In genomic region chr2:153131019-153131418, GRCm38 (mm10) we compare ENCODE assay signal across 9 mouse cellular contexts. TPM values are rescaled to one million over a fixed set of nuclear protein-coding genes. Genes with fewer than 3 reads are reported as not detected.
DNase-seq lines count a peak whose midpoint lies in the region; ATAC-seq and TF ChIP-seq lines count a peak whose summit lies in the region.
"Had no signal": no experiment of that assay in that cellular context is flagged by ENCODE, and none has a peak within 500 bp of the region (broad histone marks: within the 10 kb centered on the region; RNA-seq: fewer than 3 reads in every experiment).

No protein-coding gene starts in this region.

- H3K4me3 ChIP-seq in heart, postnatal 0 days (ENCODE audit: low read depth, low read length) = no peak overlapping the region
- H3K4me3 ChIP-seq: forebrain, embryonic 12.5 days had no signal

- H3K9ac ChIP-seq in heart, postnatal 0 days (replicated peaks; ENCODE audit: low read depth, low read length) = no peak overlapping the region
- H3K9ac ChIP-seq: forebrain, embryonic 12.5 days had no signal

- H3K27ac ChIP-seq in heart, postnatal 0 days (ENCODE audit: low read depth) = no peak overlapping the region
- H3K27ac ChIP-seq: forebrain, embryonic 12.5 days had no signal

- no peaks in the 10 kb centered on the region for H3K27me3 ChIP-seq in heart, postnatal 0 days (ENCODE audit: control insufficient read depth, insufficient read depth, low read length)

- no peak for TF ChIP-seq EP300 in heart, postnatal 0 days (IDR thresholded peaks at IDR 0.05; ENCODE audit: low read depth)

- H3K4me2 ChIP-seq in heart, postnatal 0 days (ENCODE audit: low read depth, low read length) = no peak overlapping the region
- H3K4me2 ChIP-seq: forebrain, embryonic 12.5 days had no signal

- no peaks in the 10 kb centered on the region for H3K9me3 ChIP-seq in heart, postnatal 0 days (replicated peaks; ENCODE audit: control insufficient read depth, low read length)
- H3K9me3 ChIP-seq: forebrain, embryonic 12.5 days had no signal

- 25% methylated on average over 6 of the region's 6 CpGs for WGBS in heart, postnatal 0 days

- no peak for ATAC-seq in heart, postnatal 0 days (ENCODE audit: insufficient read depth, low read depth)
- peak; percentile 20 to 33; a peak in 2 of 4 replicates for ATAC-seq in hematopoietic stem cell, adult 5-6 weeks (replicated peaks in 1 of 2; ENCODE audit: insufficient read depth in 1 of 2, low FRiP score in 2 of 2, low TSS enrichment in 1 of 2, low read depth in 1 of 2, poor library complexity in 2 of 2, severe bottlenecking in 2 of 2)

- no peak for DNase-seq in heart, postnatal 0 days (ENCODE audit: low spot score)
- no peak for DNase-seq in heart, adult 9 months (ENCODE audit: low spot score in 2 of 2)
- DNase-seq in spleen, adult 18-20 months = peak; percentile 39 to 63
- no peak for DNase-seq in spleen, adult 12 weeks (ENCODE audit: low spot score)
- DNase-seq in thymus, postnatal 14 days = peak; percentile 41
- DNase-seq in neural tube, embryonic 10.5 days (ENCODE audit: extremely low spot score, low spot score) = no peak
- DNase-seq in layer of hippocampus, adult 8-10 months (ENCODE audit: low spot score in 2 of 2) = no peak

- no peaks in the 10 kb centered on the region for H3K36me3 ChIP-seq in heart, postnatal 0 days (replicated peaks; ENCODE audit: control insufficient read depth, insufficient read depth, low read length)
- H3K36me3 ChIP-seq: forebrain, embryonic 12.5 days had no signal

- H3K4me1 ChIP-seq in heart, postnatal 0 days (ENCODE audit: control insufficient read depth, insufficient read depth) = peaks cover 6% of the 10 kb centered on the region; the same call in 1 of the 2 replicates
- H3K4me1 ChIP-seq: forebrain, embryonic 12.5 days had no signal

- peak; percentile 31 for TF ChIP-seq CTCF in heart, postnatal 0 days (IDR thresholded peaks at IDR 0.05; ENCODE audit: low read depth)

RNA-seq across cellular contexts. Expression of gene Hck, which starts 22.8 kb away (rescaled TPM):
- total RNA-seq in heart, postnatal 0 days (2014; rRNA removed; ENCODE audit: low replicate concordance) = 3.8 and 6.4 TPM in 2 replicates
- 1.5 and 1.7 TPM in 2 replicates for polyA plus RNA-seq in heart, postnatal 0 days (2015; fragmentation: Nextera tagmentation; extraction: Ambion mirVana)
- total RNA-seq in hematopoietic stem cell, adult 5-6 weeks (2017) = 9.0 and 26.3 TPM in 2 replicates
- total RNA-seq in layer of hippocampus, adult 8-10 months (2022) = 1 to 10 TPM; 1.6 to 5.9 (median 3.6) TPM

RNA-seq across cellular contexts. Expression of gene Tm9sf4, which starts 30.1 kb away (rescaled TPM):
- 35.7 and 37.8 TPM in 2 replicates for total RNA-seq in heart, postnatal 0 days (2014; rRNA removed; ENCODE audit: low replicate concordance)
- polyA plus RNA-seq in heart, postnatal 0 days (2015; fragmentation: Nextera tagmentation; extraction: Ambion mirVana) = 38.2 and 38.8 TPM in 2 replicates
- total RNA-seq in hematopoietic stem cell, adult 5-6 weeks (2017) = 62.0 and 83.4 TPM in 2 replicates
- total RNA-seq in layer of hippocampus, adult 8-10 months (2022) = 100 to 1,000 TPM in 3 of 4 experiments, 10 to 100 TPM in 1; 93.5 to 116 (median 103) TPM

Comparison
In these comparisons a context has a peak if more than half of its experiments do, and no peak if none do; other contexts are left out.
1. DNase-seq: peak in spleen, adult 18-20 months (2 of 2) and thymus, postnatal 14 days (single experiment); none in heart, postnatal 0 days (single experiment), heart, adult 9 months (0 of 2), spleen, adult 12 weeks (single experiment), neural tube, embryonic 10.5 days (single experiment) and layer of hippocampus, adult 8-10 months (0 of 2).